ENCODE assay signal across 9 mouse cellular contexts in genomic region chr19:34746201-34746600, GRCm38 (mm10). TPM values are rescaled to one million over a fixed set of nuclear protein-coding genes. Genes with fewer than 3 reads are reported as not detected.
DNase-seq lines count a peak whose midpoint lies in the region; ATAC-seq lines count a peak whose summit lies in the region.
"Had no signal": no experiment of that assay in that cellular context is flagged by ENCODE, and none has a peak within 500 bp of the region (broad histone marks: within the 10 kb centered on the region; RNA-seq: fewer than 3 reads in every experiment).

No protein-coding gene starts in this region.

- no peaks in the 10 kb centered on the region for H3K4me1 ChIP-seq in heart, embryonic 12.5 days (replicated peaks)
- peaks cover 7% of the 10 kb centered on the region; the same call in 1 of the 2 replicates for H3K4me1 ChIP-seq in embryonic facial prominence, embryonic 12.5 days
- no peaks in the 10 kb centered on the region for H3K4me1 ChIP-seq in intestine, embryonic 15.5 days (replicated peaks)
- H3K4me1 ChIP-seq in midbrain, embryonic 12.5 days = peaks cover 10% of the 10 kb centered on the region; the same call in 1 of the 2 replicates

- peak overlapping the region; percentile 90 for H3K27ac ChIP-seq in heart, embryonic 12.5 days (ENCODE audit: poor library complexity, severe bottlenecking)
- no peak overlapping the region for H3K27ac ChIP-seq in embryonic facial prominence, embryonic 12.5 days
- no peak overlapping the region for H3K27ac ChIP-seq in intestine, embryonic 15.5 days
- H3K27ac ChIP-seq in midbrain, embryonic 12.5 days (replicated peaks) = no peak overlapping the region
- H3K27ac ChIP-seq: macrophage had no signal

- H3K9me3 ChIP-seq in heart, embryonic 12.5 days (replicated peaks) = no peaks in the 10 kb centered on the region
- H3K9me3 ChIP-seq in embryonic facial prominence, embryonic 12.5 days = no peaks in the 10 kb centered on the region
- no peaks in the 10 kb centered on the region for H3K9me3 ChIP-seq in intestine, embryonic 15.5 days
- no peaks in the 10 kb centered on the region for H3K9me3 ChIP-seq in midbrain, embryonic 12.5 days

- intact Hi-C loops in heart, postnatal 36 days (cut with DNase I) = no loop called here

- peak overlapping the region; percentile 85 for H3K9ac ChIP-seq in heart, embryonic 12.5 days
- no peak overlapping the region for H3K9ac ChIP-seq in embryonic facial prominence, embryonic 12.5 days
- H3K9ac ChIP-seq in intestine, embryonic 15.5 days = 0 out of 2 replicates have a peak overlapping the region, but pooled peaks have one; percentile 59
- no peak overlapping the region for H3K9ac ChIP-seq in midbrain, embryonic 12.5 days (replicated peaks)

- 12% methylated on average over 9 of the region's 9 CpGs for WGBS in heart, embryonic 12.5 days
- WGBS in embryonic facial prominence, embryonic 12.5 days = 7% methylated on average over 9 of the region's 9 CpGs
- WGBS in intestine, embryonic 15.5 days = 19% methylated on average over 9 of the region's 9 CpGs
- WGBS in midbrain, embryonic 12.5 days = 16% methylated on average over 9 of the region's 9 CpGs

- H3K27me3 ChIP-seq in heart, embryonic 12.5 days (replicated peaks) = no peaks in the 10 kb centered on the region
- peaks cover 22% of the 10 kb centered on the region for H3K27me3 ChIP-seq in embryonic facial prominence, embryonic 12.5 days
- H3K27me3 ChIP-seq in intestine, embryonic 15.5 days (replicated peaks) = no peaks in the 10 kb centered on the region
- peaks cover 26% of the 10 kb centered on the region for H3K27me3 ChIP-seq in midbrain, embryonic 12.5 days

- no peaks in the 10 kb centered on the region for H3K36me3 ChIP-seq in heart, embryonic 12.5 days
- H3K36me3 ChIP-seq in embryonic facial prominence, embryonic 12.5 days = no peaks in the 10 kb centered on the region
- H3K36me3 ChIP-seq in intestine, embryonic 15.5 days = no peaks in the 10 kb centered on the region
- no peaks in the 10 kb centered on the region for H3K36me3 ChIP-seq in midbrain, embryonic 12.5 days

- peak overlapping the region; percentile 88 for H3K4me2 ChIP-seq in heart, embryonic 12.5 days
- peak overlapping the region; percentile 100 for H3K4me2 ChIP-seq in embryonic facial prominence, embryonic 12.5 days (replicated peaks)
- H3K4me2 ChIP-seq in intestine, embryonic 15.5 days (replicated peaks) = peak overlapping the region; percentile 98
- H3K4me2 ChIP-seq in midbrain, embryonic 12.5 days (replicated peaks) = peak overlapping the region; percentile 100

- no peak for ATAC-seq in heart, embryonic 12.5 days (ENCODE audit: insufficient number of reproducible peaks, low FRiP score)
- no peak for ATAC-seq in embryonic facial prominence, embryonic 12.5 days (ENCODE audit: insufficient number of reproducible peaks, insufficient read depth, low FRiP score, low TSS enrichment)
- peak; percentile 31; the same call in 1 of the 2 replicates for ATAC-seq in intestine, embryonic 15.5 days
- peak; percentile 3; the same call in 1 of the 2 replicates for ATAC-seq in midbrain, embryonic 12.5 days (ENCODE audit: low FRiP score, low read depth)

- DNase-seq in heart, postnatal 36 days = no peak
- DNase-seq in urinary bladder, postnatal 4 days (ENCODE audit: low spot score in 2 of 2) = no peak
- no peak for DNase-seq in adrenal gland, postnatal 10 days
- DNase-seq in thymus, postnatal 25 days = no peak

- H3K4me3 ChIP-seq in heart, embryonic 12.5 days = peak overlapping the region; percentile 68
- peak overlapping the region; percentile 64 for H3K4me3 ChIP-seq in embryonic facial prominence, embryonic 12.5 days
- peak overlapping the region; percentile 57 for H3K4me3 ChIP-seq in intestine, embryonic 15.5 days (replicated peaks)
- peak overlapping the region; percentile 67 for H3K4me3 ChIP-seq in midbrain, embryonic 12.5 days

RNA-seq across cellular contexts. Expression of gene Slc16a12, which starts 0.9 kb away (rescaled TPM):
- polyA plus RNA-seq in heart, embryonic 12.5 days (2016; fragmentation: Nextera tagmentation; extraction: Ambion mirVana) = 37.2 and 37.8 TPM in 2 replicates
- 1 to 10 TPM; 1.7 to 1.9 TPM for total RNA-seq in heart, postnatal 36 days (2021)
- 0.93 and 1.1 TPM in 2 replicates for polyA plus RNA-seq in embryonic facial prominence, embryonic 12.5 days (2016; fragmentation: Nextera tagmentation; extraction: Ambion mirVana)
- 6.9 and 8.5 TPM in 2 replicates for polyA plus RNA-seq in intestine, embryonic 15.5 days (2015; fragmentation: Nextera tagmentation; extraction: Ambion mirVana)
- polyA plus RNA-seq in midbrain, embryonic 12.5 days (2016; fragmentation: Nextera tagmentation; extraction: Ambion mirVana) = 3.1 and 3.6 TPM in 2 replicates
- 1 to 10 TPM; 6.1 to 9.5 TPM for total RNA-seq in adrenal gland, postnatal 10 days (2021)
- polyA plus RNA-seq: macrophage had no signal

Comparison
In these comparisons a context has a peak if more than half of its experiments do, and no peak if none do; other contexts are left out.
1. ATAC-seq: peak in intestine, embryonic 15.5 days (single experiment) and midbrain, embryonic 12.5 days (single experiment); none in heart, embryonic 12.5 days (single experiment) and embryonic facial prominence, embryonic 12.5 days (single experiment).
2. H3K9ac ChIP-seq: peak in heart, embryonic 12.5 days (single experiment) and intestine, embryonic 15.5 days (single experiment); none in embryonic facial prominence, embryonic 12.5 days (single experiment) and midbrain, embryonic 12.5 days (single experiment).
3. Peak in every context shown above with its lines, with median percentiles within 50 percentile points of each other: H3K4me2 ChIP-seq and H3K4me3 ChIP-seq.